Mouse (Mus musculus) urinary bladder, adult 2 months (tissue): Measurements from ENCODE around the gene Timmdc1. TPM values are rescaled to one million over a fixed set of nuclear protein-coding genes. Genes with fewer than 3 reads are reported as not detected.
"Not testable (repeated sequence)": the region's sequence is repeated elsewhere in the genome, so short reads cannot be mapped to it uniquely, and the experiment has no call there.

ENCODE experiments used
- DNase-seq: peaks from one replicate; pipeline ENCODE4 v3.0.0; 2022; ENCODE audit warnings: low spot score
- polyA plus RNA-seq: library from polyadenylated mRNA; depleted of rRNA; stranded (reverse); fragments of >200 nt; gene quantifications from 2 replicates; pipeline ENCODE4 v1.2.3, GENCODE M21; 2012

Timmdc1 gene
- polyA plus RNA-seq, 1 experiment: 14.7 TPM

GRCm38 (mm10) chr16:38496604-38497140, 25.8 kb downstream of the Timmdc1 start:
- DNase-seq: no peak

GRCm38 (mm10) chr16:38493890-38494289, 28.6 kb downstream of the Timmdc1 start:
- no peak for DNase-seq

GRCm38 (mm10) chr16:38492551-38492950, 29.9 kb downstream of the Timmdc1 start:
- no peak for DNase-seq

DNA sequence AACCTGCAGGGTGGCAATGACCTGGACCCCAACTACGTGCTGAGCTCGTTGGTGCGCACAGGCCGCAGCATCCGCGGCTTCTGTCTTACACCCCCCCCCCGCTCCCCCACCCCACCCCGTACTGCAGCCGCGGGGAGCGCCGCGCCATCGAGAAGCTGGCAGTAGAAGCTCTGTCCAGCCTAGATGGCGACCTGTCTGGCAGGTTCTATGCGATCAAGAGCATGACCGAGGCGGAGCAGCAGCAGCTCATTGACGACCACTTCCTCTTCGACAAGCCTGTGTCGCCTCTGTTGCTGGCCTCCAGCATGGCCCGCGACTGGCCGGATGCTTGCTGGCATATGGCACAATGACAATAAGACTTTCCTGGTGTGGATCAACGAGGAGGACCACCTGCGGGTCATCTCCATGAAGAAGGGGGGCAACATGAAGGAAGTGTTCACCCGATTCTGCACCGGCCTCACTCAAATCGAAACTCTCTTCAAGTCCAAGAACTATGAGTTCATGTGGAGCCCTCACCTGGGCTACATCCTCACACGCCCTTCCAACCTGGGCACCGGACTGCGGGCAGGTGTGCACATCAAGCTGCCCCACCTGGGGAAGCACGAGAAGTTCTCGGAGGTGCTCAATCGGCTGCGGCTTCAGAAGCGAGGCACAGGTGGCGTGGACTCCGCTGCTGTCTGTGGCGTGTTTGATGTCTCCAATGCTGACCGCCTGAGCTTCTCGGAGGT, 38.7 kb downstream of the Timmdc1 start:
- no peak for DNase-seq

DNA sequence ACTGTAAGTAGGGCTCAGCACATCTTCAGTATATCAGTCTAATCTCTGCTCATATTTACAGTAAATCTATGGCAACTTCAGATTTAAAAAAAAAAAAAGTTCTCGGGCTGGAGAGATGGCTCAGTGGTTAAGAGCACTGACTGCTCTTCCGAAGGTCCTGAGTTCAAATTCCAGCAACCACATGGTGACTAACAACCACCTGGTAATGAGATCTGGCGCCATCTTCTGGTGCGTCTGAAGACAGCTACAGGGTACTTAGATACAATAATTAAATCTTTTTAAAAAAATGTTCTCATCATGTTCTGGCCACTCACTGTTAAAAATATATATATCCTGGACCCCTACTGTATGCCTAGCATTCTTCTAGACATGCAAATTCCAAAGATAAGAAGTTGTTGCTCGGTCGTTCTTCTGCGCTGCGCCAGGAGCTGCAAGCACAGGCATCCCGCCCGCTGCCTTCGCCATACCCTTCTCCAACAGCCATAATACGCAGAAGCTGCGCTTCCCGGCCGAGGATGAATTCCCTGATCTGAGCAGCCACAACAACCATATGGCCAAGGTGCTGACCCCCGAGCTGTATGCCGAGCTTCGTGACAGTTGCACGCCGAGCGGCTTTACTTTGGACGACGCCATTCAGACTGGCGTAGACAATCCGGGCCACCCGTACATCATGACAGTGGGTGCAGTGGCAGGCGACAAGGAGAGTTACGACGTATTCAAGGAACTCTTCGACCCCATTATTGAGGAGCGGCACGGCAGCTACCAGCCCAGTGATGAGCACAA, 39.5 kb downstream of the Timmdc1 start:
- no peak for DNase-seq

GRCm38 (mm10) chr16:38481327-38481726, 41.1 kb downstream of the Timmdc1 start:
- no peak for DNase-seq

DNA sequence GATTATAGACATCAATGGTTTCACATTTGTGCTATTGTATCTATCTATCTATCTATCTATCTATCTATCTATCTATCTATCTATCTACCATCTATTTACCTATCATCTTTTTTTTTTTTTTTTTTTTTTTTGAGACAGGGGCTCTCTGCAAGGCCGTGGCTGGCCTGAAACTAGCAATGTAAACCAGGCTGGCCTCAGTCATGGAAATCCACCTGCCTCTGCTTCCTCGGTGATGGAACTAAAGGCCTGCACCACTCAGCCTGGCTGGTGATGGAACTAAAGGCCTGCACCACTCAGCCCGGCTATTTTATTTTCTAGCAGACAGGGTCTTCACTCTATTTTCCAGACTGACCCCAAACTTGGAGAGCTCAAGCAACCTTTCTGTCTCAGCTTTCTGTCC, 44.2 kb downstream of the Timmdc1 start:
- DNase-seq: no peak

DNA sequence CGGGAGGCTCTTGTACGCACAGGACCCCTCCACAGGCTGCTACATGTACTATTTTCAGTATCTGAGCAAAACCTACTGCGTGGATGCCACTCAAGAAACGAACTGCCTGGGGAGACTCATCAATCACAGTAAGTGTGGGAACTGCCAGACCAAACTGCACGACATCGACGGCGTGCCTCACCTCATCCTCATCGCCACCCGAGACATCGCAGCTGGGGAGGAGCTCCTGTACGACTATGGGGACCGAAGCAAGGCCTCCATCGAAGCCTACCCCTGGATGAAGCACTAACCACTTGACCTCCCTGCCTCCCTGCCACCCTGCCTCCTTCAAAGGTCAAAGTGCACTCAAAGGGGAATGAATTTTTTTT, 45.2 kb downstream of the Timmdc1 start:
- not testable (repeated sequence) for DNase-seq

DNA sequence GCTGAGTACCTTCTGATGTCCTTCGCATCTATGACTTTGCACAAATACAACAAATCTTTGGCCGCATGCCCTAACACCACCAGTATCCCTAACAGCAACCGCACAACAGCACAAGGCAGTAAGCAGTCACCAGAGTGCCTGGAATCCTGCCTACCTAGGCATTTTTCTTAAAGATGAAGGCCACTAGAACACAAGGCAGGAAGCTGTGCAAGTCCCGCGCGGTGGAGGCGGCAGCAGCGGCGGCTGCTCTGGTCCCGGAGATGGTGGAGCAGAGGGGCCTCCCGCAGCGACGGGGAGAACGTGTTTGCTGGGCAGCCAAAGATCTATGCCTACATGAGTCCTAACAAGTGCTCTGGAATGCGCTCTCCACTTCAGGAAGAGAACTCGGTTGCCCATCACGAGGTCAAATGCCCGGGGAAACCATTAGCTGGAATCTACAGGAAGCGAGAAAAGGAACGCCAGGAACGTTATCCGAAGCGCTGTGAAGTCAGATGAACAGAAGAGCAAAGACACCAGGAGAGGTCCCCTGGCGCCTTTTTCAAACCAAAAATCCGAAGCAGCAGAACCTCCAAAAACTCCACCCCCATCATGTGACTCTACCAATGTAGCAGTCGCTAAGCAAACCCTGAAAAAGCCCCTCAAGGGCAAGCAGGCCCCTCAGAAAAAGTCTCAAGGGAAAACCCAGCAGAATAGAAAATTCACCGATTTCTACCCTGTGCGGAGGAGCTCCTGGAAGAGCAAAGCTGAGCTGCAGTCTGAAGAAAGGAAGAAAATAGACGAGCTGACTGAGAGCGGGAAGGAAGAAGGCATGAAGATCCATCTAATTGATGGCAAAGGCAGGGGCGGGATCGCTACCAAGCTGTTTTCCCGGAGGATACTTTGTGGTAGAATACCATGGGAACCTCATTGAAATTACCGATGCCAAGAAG, 45.9 kb downstream of the Timmdc1 start:
- peak; percentile 35 for DNase-seq

DNA sequence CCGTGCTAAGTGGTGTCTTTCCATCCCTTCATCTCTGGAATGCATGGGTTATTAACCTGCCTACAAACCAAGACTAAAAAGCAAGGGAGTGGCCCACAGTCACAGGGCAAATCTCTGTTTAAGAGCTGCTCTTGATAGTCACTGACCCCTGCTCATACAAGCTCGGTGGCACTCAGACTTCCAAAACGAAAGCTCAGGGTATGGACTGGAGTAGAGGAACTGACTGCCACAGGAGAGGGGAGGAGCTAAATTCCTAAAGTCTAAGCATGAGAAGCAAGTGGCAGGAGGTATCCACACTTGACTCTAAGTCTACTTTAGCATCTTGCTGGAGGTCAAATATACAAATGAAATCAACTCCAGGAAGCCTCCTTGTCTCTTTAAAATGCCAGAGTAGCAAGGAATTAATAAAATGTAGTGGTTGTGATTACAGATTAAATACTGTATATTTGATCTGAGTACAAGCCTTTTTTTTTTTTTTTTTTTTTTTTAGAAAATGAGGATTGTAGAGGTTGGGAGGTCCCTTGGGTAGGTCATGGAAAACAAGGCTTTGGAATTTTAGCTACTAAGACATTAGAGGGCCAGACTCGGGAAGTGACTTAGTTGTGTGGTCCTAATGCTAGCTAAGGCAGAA, 46.7 kb downstream of the Timmdc1 start:
- no peak for DNase-seq

- DNase-seq: no peak
These were observed 47.7 kb downstream of the Timmdc1 start for GRCm38 (mm10) chr16:38474677-38475286.

- DNase-seq: no peak
These were observed 48.8 kb downstream of the Timmdc1 start for GRCm38 (mm10) chr16:38473661-38474060.

GRCm38 (mm10) chr16:38472507-38472873, 50.0 kb downstream of the Timmdc1 start:
- no peak for DNase-seq

- DNase-seq: no peak
These were observed 50.6 kb downstream of the Timmdc1 start for GRCm38 (mm10) chr16:38471697-38472506.

- no peak for DNase-seq
These were observed 53.0 kb downstream of the Timmdc1 start for GRCm38 (mm10) chr16:38469437-38469836.

DNA sequence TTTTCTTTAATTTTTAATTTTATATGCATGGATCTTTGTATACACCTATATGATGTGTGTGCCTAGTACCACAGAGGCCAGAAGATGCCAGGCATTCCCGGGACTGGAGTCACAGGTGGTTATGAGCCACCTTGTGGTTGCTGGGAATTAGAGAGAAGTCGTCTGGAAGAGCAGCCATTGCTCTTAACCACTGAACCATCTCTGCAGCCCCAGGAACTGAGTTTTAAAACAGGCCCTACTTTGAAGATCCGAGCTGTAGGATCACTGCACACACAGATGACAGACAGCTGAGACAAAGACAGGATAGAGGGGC, 53.8 kb downstream of the Timmdc1 start:
- no peak for DNase-seq

DNA sequence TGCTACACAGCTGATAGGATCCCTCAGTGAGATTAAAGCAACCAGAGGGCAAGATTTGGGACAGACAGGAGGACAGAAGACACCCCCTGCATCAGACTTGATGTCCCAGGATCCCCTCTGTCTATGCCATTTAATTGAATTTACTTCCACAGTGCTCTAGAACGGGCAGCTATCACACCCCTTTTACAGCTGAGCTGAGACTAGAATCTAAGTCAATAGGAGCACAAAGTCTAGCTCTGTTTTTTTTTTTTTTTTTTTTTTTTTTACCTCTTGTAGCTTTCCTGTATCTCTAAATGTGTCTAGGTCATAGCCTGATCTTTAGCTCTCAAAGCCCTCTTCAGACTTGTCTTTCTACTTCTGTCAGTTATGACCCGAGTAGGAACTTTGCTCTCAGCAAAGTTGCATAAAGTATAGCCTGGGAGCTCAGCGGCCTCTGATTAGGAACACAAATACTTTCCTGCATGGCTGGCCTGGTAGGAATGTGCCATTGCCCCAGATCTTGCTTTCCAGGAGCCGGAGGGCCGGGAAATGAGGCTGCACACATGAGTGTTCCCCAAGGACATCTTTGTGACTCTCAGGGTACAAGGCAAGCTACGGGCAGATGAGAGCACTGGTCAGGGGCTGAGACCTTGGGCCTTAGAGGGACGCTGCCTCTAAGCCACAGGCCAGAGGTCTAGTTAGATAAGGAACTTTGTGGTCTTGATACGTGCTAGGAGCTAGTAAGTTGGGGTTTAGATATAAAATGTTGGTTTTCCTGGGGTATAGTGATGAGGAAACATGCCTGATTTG, 54.4 kb downstream of the Timmdc1 start:
- no peak for DNase-seq

- no peak for DNase-seq
These were observed 55.2 kb downstream of the Timmdc1 start for GRCm38 (mm10) chr16:38467091-38467916.

DNA sequence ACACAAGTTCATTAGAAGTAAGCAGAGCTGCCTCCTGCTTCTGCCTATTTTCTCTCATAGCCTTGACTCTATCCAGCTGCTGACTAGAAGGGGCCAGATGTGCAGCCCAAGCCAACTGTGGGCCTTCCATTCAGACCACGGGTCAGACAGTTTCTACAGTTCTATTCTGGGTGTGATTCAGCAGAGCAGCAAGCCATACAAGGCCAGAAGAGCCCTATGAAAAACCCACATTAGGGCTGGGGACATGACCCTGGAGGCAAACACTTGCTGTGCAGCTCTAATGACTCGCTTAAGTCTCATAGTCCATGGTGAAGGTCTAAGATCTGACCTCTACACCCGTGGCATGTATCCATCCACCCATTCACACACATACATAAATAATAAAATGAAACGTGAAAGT, 56.4 kb downstream of the Timmdc1 start:
- DNase-seq: no peak
